Mouse (Mus musculus) heart, adult 2 months (tissue): ENCODE measurements around the gene Sfxn3.

Experiments used
- EP300 ChIP-seq: fragments of 200-500 bp; IDR thresholded peaks from 2 replicates; pipeline ENCODE4 v1.6.1; 2011; ENCODE audit warnings: low read depth, low read length, control low read depth; ENCODE audit not compliant: insufficient read depth
- POLR2A ChIP-seq: fragments of 200-500 bp; IDR thresholded peaks from 2 replicates; pipeline ENCODE4 v1.6.1; 2011; ENCODE audit warnings: mild to moderate bottlenecking, low read depth, low read length, control low read depth; ENCODE audit not compliant: insufficient read depth

DNA sequence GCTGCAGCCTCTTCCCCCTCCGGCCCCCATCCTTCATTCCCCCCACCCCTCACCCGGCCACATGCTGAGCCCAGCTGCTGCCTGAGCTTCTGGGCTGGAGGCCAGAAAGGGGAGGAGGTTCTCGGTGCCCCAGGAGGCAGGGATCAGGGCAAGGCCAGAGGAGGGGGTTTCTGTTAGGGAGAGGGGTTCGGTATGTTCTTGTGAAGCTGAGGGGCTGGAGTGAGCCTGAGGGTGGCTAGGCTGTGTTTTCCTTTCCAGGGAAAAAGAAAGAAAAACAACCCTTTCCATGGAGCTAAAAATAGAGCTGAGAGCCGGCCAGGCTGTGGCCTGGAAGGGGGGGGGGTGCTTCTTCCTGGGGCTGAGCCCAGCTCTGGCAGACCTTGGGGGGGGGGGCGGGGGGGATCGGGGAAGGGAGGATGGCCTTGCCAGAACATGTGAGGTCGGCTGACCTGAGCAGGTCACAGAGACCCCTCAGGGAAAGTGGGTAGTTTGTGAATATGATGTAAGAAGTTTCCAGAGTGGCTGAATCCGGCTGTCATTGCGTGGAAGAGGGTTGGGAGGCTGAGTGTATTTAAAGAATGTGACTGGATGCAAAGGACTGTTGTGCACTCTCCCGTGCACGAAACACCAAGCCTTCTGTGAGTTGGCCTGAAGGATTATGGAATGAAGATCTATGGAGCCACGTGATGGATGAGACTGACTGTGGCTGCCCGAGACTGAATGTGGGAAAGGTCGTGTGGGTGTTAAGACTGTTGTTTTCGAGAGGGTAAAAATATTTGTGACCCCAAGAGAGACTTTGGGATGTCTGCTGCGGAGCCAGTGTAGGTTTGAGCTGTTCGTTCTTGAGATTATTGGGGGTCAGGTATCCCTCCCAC is 30.7 kb upstream of the Sfxn3 start:
- peak; percentile 73; the same call in 1 of the 2 replicates for TF ChIP-seq EP300
- TF ChIP-seq POLR2A, result peak; percentile 75
